Mouse (Mus musculus) cerebellum, adult (tissue): ENCODE measurements at regions not wholly inside any gene's neighbourhood (a gene's known extent, or its start where the extent isn't known, plus 50 kb on each side); places are given as distances from the start of the nearest gene placed in this dataset.

Source experiments
- ATAC-seq: cut with Nextera tagmentation; 2 replicates; pipeline ENCODE4 v1.9.2; 2017; ENCODE audit warnings: mild to moderate bottlenecking, moderate library complexity, mixed read lengths; ENCODE audit not compliant: insufficient number of reproducible peaks, low FRiP score, low TSS enrichment

GRCm38 (mm10) chr16:95778845-95779722 is 77.2 kb downstream of the Ets2 start:
- no peak for ATAC-seq

DNA sequence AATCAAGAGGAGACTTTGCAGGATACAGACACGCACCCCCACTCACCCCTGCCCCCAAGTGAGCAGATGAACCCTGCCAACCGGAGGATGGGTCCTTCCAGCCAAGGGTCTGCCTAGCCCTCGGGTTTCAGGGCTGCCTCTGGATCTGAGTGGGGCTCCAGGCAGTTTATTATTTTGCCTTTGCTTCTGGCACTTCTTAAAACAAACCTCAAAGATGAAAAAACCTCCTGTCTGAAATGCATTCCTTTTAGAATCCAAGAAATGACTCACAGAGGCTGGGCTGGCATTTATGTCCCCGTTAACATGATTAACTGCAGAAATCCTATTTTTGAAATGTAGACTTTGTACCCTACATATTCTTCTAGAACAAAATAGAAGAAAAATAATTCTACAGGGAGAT is 76.3 kb downstream of the Ets2 start:
- ATAC-seq = no peak

DNA sequence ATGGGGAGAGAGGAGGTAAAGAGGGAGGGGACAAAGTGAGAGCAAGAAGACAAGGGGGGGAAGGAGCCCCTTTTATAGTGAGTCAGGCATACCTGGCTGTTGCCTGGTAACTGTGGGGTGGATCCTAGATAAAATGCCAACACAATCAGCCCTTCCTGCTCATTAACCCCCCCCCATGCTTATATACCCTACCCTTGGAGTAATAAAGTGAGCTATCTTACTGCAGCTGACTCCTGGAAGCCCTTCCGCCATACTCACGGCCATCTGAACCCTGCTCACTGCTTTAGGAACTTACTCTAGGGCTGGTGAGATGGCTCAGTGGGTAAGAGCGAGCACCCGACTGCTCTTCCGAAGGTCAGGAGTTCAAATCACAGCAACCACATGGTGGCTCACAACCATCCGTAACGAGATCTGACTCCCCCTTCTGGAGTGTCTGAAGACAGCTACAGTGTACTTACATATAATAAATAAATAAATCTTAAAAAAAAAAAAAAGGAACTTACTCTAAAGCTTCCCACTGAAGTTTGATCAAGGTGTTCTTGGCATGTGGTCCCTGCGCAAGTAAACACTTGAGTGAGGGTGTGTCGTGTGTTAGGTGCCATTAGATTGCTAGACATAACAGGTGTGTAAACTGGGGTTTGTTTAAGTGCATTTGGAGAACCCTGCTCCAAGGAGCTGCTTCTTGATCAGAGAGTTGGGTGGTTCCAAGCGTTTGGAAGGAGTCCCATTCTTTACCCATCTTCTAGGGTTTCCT is 74.9 kb downstream of the Ets2 start:
- ATAC-seq = no peak

DNA sequence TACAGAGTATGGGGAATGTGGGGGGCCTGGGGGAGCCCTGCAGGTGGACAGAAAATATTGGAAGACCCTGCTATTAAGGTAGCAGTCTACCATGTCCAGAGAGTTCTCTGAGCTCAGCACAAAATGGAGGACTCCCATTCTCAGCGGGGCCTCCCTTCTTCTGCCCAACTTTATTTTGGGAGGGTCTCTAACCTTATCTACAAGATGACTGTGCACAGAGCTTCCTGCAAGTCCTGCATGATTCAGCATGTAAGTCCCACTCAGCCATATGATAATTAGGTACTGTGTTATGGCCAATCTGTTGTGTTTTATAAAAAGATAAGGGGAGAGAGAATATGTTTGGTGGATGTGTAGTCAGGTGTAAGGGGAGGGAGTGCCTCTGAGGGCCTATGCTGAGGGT is 74.1 kb downstream of the Ets2 start:
- ATAC-seq = no peak

DNA sequence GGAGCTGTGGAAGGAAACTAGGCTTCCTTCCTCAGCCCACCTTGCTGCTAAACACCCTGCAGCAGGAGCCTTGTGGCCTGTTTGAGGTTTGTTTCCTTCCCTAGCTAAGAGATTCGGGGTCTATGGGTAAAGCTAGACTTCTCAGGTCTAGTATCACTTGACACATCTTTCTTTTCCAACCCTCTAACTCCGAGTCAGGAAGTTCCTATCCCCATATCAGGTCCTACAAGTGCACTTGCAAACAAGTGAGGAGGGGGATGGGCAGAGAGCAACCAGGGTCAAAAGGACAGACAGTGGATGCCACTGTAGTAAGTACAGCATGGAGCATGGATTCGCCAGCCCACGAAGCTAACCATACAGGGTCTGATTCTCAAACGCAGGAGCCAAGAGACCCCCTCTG is 73.5 kb downstream of the Ets2 start:
- ATAC-seq = no peak

- ATAC-seq = no peak
Observed at GRCm38 (mm10) chr16:95773151-95773550, 71.3 kb downstream of the Ets2 start.
